Mouse (Mus musculus) kidney, embryonic 15.5 days (tissue): Measurements from ENCODE around the gene Camk2g. TPM values are rescaled to one million over a fixed set of nuclear protein-coding genes. Genes with fewer than 3 reads are reported as not detected.
"Not testable (repeated sequence)": the region's sequence is repeated elsewhere in the genome, so short reads cannot be mapped to it uniquely, and the experiment has no call there.

ENCODE experiments used
- ATAC-seq: fragments of 200-750 bp; cut with Nextera tagmentation; replicated peaks from 2 replicates; pipeline ENCODE4 v1.8.0; 2017; ENCODE audit warnings: moderate TSS enrichment; ENCODE audit not compliant: low FRiP score
- H3K27ac ChIP-seq: fragments of 300-500 bp; sonication (generic); 2 replicates; pipeline ENCODE4 v1.5.1; 2015; ENCODE audit warnings: mild to moderate bottlenecking, inconsistent platforms
- H3K27me3 ChIP-seq: fragments of 300-500 bp; sonication (generic); 2 replicates; pipeline ENCODE4 v1.6.1; 2015; ENCODE audit warnings: inconsistent platforms
- H3K36me3 ChIP-seq: fragments of 300-500 bp; sonication (generic); 2 replicates; pipeline ENCODE4 v1.6.1; 2015; ENCODE audit warnings: inconsistent platforms
- H3K4me1 ChIP-seq: fragments of 300-500 bp; sonication (generic); 2 replicates; pipeline ENCODE4 v1.6.1; 2015; ENCODE audit warnings: inconsistent platforms
- H3K4me2 ChIP-seq: fragments of 300-500 bp; sonication (generic); 2 replicates; pipeline ENCODE4 v1.6.1; 2015; ENCODE audit warnings: moderate library complexity, mild to moderate bottlenecking, inconsistent platforms
- H3K4me3 ChIP-seq: fragments of 300-500 bp; sonication (generic); replicated peaks from 2 replicates; pipeline ENCODE4 v1.5.1; 2015; ENCODE audit warnings: mild to moderate bottlenecking, inconsistent platforms
- H3K9ac ChIP-seq: fragments of 300-500 bp; sonication (generic); 2 replicates; pipeline ENCODE4 v1.6.1; 2015; ENCODE audit warnings: mild to moderate bottlenecking, inconsistent platforms
- H3K9me3 ChIP-seq: fragments of 300-500 bp; sonication (generic); replicated peaks from 2 replicates; pipeline ENCODE4 v1.6.1; 2016; ENCODE audit warnings: inconsistent platforms
- WGBS: fragments of 180-500 bp; shearing (Covaris S2); methylation state at CpG from one replicate; pipeline ENCODE4 v1.1.7; 2015; ENCODE audit warnings: mixed read lengths; 5-methylcytosine and 5-hydroxymethylcytosine counted together
- polyA plus RNA-seq: library from polyadenylated mRNA; unstranded; fragments of >200 nt; fragmentation: Nextera tagmentation; extraction: Ambion mirVana; gene quantifications from 2 replicates; pipeline ENCODE4 v1.2.1, GENCODE M21; 2015

Gene Camk2g
- polyA plus RNA-seq, 1 experiment from 2014 or later = 48.4 TPM

GRCm38 (mm10) chr14:20707201-20708190, 86.4 kb downstream of the Camk2g start, which contains the start of gene Zswim8:
Zswim8 (plus strand) TSS chr14:20707552.
- ATAC-seq = peak; percentile 94
- Histone ChIP-seq H3K9ac (peak within 1 kb of the TSS; percentile 99), H3K4me1 (peaks cover 31% of the 10 kb centered on the region), H3K9me3 (no peaks in the 10 kb centered on the region), H3K36me3 (peaks cover 45% of the 10 kb centered on the region), H3K27me3 (no peaks in the 10 kb centered on the region), H3K4me3 (peak within 1 kb of the TSS; percentile 100), H3K27ac (peak within 1 kb of the TSS; percentile 89), H3K4me2 (peak within 1 kb of the TSS; percentile 78)
- WGBS = under 1% methylated on average over 63 of the region's 80 CpGs

GRCm38 (mm10) chr14:20703461-20703860, 90.4 kb downstream of the Camk2g start:
- Histone ChIP-seq H3K4me3 (peak overlapping the region; percentile 81), H3K27ac (peak overlapping the region; percentile 95), H3K4me2 (peak overlapping the region; percentile 64), H3K36me3 (peaks cover 36% of the 10 kb centered on the region), H3K4me1 (peaks cover 45% of the 10 kb centered on the region), H3K9ac (peak overlapping the region; percentile 90)
- H3K9me3 ChIP-seq, ATAC-seq, H3K27me3 ChIP-seq: not testable (repeated sequence)
- 4% methylated on average over 8 of the region's 8 CpGs for WGBS

GRCm38 (mm10) chr14:20702741-20703381, 91.0 kb downstream of the Camk2g start, which contains the start of gene Chchd1:
Chchd1 (plus strand) TSS chr14:20703006.
- peaks cover 48% of the 10 kb centered on the region for H3K4me1 ChIP-seq
- no peaks in the 10 kb centered on the region for H3K9me3 ChIP-seq
- no peaks in the 10 kb centered on the region for H3K27me3 ChIP-seq
- peak within 1 kb of the TSS; percentile 64 for H3K4me2 ChIP-seq
- H3K4me3 ChIP-seq = peak within 1 kb of the TSS; percentile 81
- peaks cover 40% of the 10 kb centered on the region for H3K36me3 ChIP-seq
- H3K27ac ChIP-seq = peak within 1 kb of the TSS; percentile 95
- ATAC-seq = peak; percentile 72
- under 1% methylated on average over 61 of the region's 61 CpGs for WGBS
- H3K9ac ChIP-seq = peak within 1 kb of the TSS; percentile 90

- Histone ChIP-seq H3K27me3 (no peaks in the 10 kb centered on the region), H3K27ac (peak overlapping the region; percentile 95), H3K36me3 (peaks cover 43% of the 10 kb centered on the region), H3K4me1 (peaks cover 54% of the 10 kb centered on the region), H3K4me2 (peak overlapping the region; percentile 64), H3K9me3 (no peaks in the 10 kb centered on the region), H3K9ac (peak overlapping the region; percentile 90), H3K4me3 (peak overlapping the region; percentile 81)
- peak; percentile 24; the same call in 1 of the 2 replicates for ATAC-seq
- 13% methylated on average over 15 of the region's 15 CpGs for WGBS
Measured at GRCm38 (mm10) chr14:20702096-20702740, 91.7 kb downstream of the Camk2g start.

DNA sequence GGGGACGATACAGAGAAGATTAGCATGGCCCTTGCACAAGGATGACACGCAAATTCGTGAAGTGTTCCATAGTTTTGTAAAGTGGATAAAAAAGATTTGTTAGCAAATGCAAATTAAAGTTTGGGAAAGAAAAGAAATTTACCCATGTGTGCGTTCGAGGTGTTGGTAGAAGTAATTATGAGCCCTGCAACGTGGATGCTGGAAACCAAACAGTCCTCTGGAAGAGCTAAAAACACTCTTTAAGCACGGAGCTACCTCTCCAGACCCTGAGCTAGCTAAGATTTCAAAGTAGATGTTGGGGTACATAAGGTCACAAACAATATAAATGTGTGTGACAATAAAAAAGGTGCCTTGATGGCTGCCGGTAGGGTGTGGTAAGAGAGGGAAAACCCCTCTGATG, 92.3 kb downstream of the Camk2g start:
- Histone ChIP-seq H3K4me3 (peak overlapping the region; percentile 81), H3K36me3 (peaks cover 43% of the 10 kb centered on the region), H3K27me3 (no peaks in the 10 kb centered on the region), H3K4me1 (peaks cover 59% of the 10 kb centered on the region), H3K9me3 (no peaks in the 10 kb centered on the region), H3K9ac (peak overlapping the region; percentile 90; the same call in 1 of the 2 replicates), H3K27ac (peak overlapping the region; percentile 95; the same call in 1 of the 2 replicates), H3K4me2 (peak overlapping the region; percentile 64)
- 73% methylated on average over 8 of the region's 8 CpGs for WGBS
- ATAC-seq = no peak

DNA sequence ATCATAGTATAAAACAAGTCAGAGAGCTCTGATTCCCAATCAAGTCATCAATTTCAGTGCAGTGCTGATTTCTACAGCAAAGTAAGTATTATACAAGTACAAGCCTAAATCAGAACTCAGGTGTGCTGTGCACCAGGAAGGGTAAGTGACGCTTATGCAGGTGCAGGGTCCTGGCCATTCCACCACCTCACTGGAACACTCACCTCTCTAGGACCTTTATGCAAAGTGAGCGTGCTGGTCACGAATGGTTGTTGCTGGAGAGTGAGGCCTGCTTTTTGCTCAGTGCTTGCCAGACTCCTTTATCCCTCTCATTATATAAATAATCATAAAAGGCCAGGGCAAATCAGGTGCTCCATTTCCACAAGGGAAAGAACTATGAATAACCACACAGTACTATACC, 93.5 kb downstream of the Camk2g start:
- Histone ChIP-seq H3K4me3 (no peak overlapping the region), H3K9me3 (no peaks in the 10 kb centered on the region), H3K9ac (no peak overlapping the region), H3K36me3 (peaks cover 40% of the 10 kb centered on the region), H3K27me3 (no peaks in the 10 kb centered on the region), H3K27ac (no peak overlapping the region), H3K4me2 (no peak overlapping the region), H3K4me1 (peaks cover 67% of the 10 kb centered on the region)
- 82% methylated on average over 3 of the region's 3 CpGs for WGBS
- ATAC-seq = no peak

DNA sequence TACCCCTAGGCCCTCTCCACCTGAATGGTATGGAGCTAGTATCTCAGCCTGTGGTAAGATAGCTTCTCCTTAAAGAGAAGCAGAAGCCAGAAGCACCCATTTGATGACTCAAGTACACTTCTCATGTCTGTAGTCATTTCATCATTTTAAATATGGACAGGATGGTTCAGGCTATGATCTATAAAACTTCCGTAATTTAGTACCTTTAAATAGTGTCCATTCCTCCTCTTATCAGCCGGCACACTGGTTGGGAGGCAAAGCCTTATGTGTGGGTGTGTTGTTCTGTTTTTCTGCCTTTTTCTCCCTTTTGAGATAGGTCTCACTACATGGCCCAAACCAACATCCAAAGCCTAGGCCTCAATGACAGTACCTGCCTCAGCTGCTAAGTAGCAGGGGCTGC, 95.4 kb downstream of the Camk2g start:
- peaks cover 71% of the 10 kb centered on the region for H3K4me1 ChIP-seq
- 0 out of 2 replicates have a peak overlapping the region, but pooled peaks have one; percentile 1 for H3K4me3 ChIP-seq
- no peaks in the 10 kb centered on the region for H3K9me3 ChIP-seq
- no peak overlapping the region for H3K9ac ChIP-seq
- peak overlapping the region; percentile 78 for H3K4me2 ChIP-seq
- H3K27ac ChIP-seq = no peak overlapping the region
- no peaks in the 10 kb centered on the region for H3K27me3 ChIP-seq
- H3K36me3 ChIP-seq = peaks cover 36% of the 10 kb centered on the region
- 83% methylated on average over 2 of the region's 2 CpGs for WGBS
- ATAC-seq = no peak

- peak overlapping the region; percentile 96 for H3K4me3 ChIP-seq
- H3K4me1 ChIP-seq = peaks cover 70% of the 10 kb centered on the region
- no peak for ATAC-seq
- H3K36me3 ChIP-seq = peaks cover 51% of the 10 kb centered on the region
- peak overlapping the region; percentile 78 for H3K4me2 ChIP-seq
- peak overlapping the region; percentile 18; the same call in 1 of the 2 replicates for H3K27ac ChIP-seq
- 15% methylated on average over 1 of the region's 1 CpGs for WGBS
- H3K9me3 ChIP-seq = no peaks in the 10 kb centered on the region
- H3K27me3 ChIP-seq = no peaks in the 10 kb centered on the region
- H3K9ac ChIP-seq = 0 out of 2 replicates have a peak overlapping the region, but pooled peaks have one; percentile 34
Measured at GRCm38 (mm10) chr14:20696986-20697385, 96.9 kb downstream of the Camk2g start.

GRCm38 (mm10) chr14:20695761-20696520, 97.9 kb downstream of the Camk2g start:
- H3K4me3 ChIP-seq = peak overlapping the region; percentile 96
- peaks cover 62% of the 10 kb centered on the region for H3K4me1 ChIP-seq
- no peaks in the 10 kb centered on the region for H3K27me3 ChIP-seq
- 11% methylated on average over 27 of the region's 27 CpGs for WGBS
- H3K36me3 ChIP-seq = peaks cover 62% of the 10 kb centered on the region
- peak overlapping the region; percentile 100 for H3K27ac ChIP-seq
- ATAC-seq = no peak; the same call in 1 of the 2 replicates
- H3K4me2 ChIP-seq = peak overlapping the region; percentile 78
- peak overlapping the region; percentile 96 for H3K9ac ChIP-seq
- no peaks in the 10 kb centered on the region for H3K9me3 ChIP-seq

DNA sequence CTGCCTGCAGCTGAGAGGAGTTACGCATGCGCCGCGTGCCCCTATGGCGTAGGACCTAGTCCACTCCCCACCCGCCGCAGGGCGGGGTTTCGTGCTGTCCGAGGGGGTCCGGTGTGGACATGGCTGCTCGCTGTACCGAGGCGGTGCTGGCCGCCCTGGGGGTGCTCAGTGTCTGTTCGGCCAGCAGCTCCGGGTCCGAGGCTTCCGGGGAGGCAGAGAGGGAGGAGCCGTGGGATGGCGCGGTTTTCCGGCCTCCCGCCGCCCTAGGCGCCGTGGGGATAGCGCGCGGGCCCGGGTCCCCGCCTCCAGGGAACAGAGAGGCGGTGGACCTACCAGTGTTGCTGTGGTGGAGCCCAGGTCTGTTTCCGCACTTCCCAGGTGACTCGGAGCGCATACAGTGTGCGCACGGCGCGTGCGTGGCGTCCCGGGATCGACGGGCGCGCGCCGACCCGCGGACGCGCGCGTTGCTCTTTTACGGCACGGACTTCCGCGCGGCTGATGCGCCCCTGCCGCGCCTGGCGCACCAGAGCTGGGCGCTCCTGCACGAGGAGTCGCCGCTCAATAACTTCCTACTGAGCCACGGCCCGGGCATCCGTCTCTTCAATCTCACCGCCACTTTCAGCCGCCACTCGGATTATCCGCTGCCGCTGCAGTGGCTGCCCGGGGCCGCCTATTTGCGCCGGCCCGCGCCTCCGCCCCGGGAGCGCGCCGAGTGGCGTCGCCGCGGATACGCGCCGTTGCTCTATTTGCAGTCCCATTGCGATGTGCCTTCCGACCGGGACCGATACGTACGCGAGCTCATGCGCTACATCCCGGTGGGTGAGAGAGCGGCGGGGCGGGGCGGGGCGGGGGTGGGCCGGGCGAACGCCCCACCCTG, 98.8 kb downstream of the Camk2g start, which contains the start of gene Fut11:
Fut11 (plus strand) TSS at position 85 of the 877 bp plus-strand sequence.
- under 1% methylated on average over 111 of the region's 111 CpGs for WGBS
- Histone ChIP-seq H3K4me3 (peak within 1 kb of the TSS; percentile 96), H3K27ac (peak within 1 kb of the TSS; percentile 100), H3K4me2 (peak within 1 kb of the TSS; percentile 78), H3K9ac (peak within 1 kb of the TSS; percentile 96), H3K4me1 (peaks cover 56% of the 10 kb centered on the region), H3K36me3 (peaks cover 64% of the 10 kb centered on the region), H3K9me3 (no peaks in the 10 kb centered on the region), H3K27me3 (no peaks in the 10 kb centered on the region)
- peak; percentile 95 for ATAC-seq
